Mouse (Mus musculus) kidney, adult 2 months (tissue): ENCODE measurements around the gene Dnajb12.

Experiments used
- CTCF ChIP-seq: fragments of 200-500 bp; conservative IDR thresholded peaks from 2 replicates; pipeline ENCODE4 v1.5.1; 2011; ENCODE audit warnings: low read depth, mild to moderate bottlenecking, control low read depth, low read length, moderate library complexity, mixed read lengths; ENCODE audit not compliant: insufficient read depth, insufficient read length
- POLR2A ChIP-seq: fragments of 200-500 bp; IDR thresholded peaks from one replicate; pipeline ENCODE4 v1.6.1; 2011; ENCODE audit warnings: low read depth, low read length, control low read depth

- TF ChIP-seq CTCF: no peak
- TF ChIP-seq POLR2A: no peak
These were observed 18.9 kb downstream of the Dnajb12 start for GRCm38 (mm10) chr10:59898180-59898778.
